Mouse (Mus musculus): ENCODE data around the gene Mnat1.

DNA sequence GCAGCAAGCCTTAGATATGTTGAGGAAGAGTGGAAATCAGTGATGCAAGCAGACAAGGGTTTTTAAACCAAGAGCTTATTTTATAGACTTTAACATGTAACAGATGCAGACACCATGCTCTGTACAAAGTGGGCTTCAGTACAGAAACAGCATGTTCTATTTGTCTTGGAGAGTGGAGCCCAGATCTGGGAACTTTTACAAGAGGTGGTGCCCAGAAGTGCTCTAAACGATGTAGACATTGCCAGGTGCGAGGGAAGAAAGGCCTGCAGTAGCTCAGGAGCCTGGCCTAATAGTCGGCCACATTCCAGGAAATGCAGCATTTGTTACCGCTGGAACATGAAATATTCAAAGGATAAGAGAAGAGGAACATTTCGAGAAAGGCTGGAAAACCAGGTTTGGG is 122.2 kb downstream of the Mnat1 start:
- TF ChIP-seq CTCF (IDR thresholded peaks at IDR 0.05; ENCODE audit: extremely low read depth, insufficient read depth, insufficient read length, insufficient replicate concordance) (no peak), POLR2A (IDR thresholded peaks at IDR 0.05; ENCODE audit: low read depth, low read length) (no peak)

Measured in spleen, adult 2 months (tissue).